Mouse (Mus musculus) midbrain, embryonic 16.5 days (tissue): Measurements from ENCODE around the gene Cplx1. TPM values are rescaled to one million over a fixed set of nuclear protein-coding genes. Genes with fewer than 3 reads are reported as not detected.
"Not testable (repeated sequence)": the region's sequence is repeated elsewhere in the genome, so short reads cannot be mapped to it uniquely, and the experiment has no call there.

Source experiments
- ATAC-seq: fragments of 200-750 bp; cut with Nextera tagmentation; 2 replicates; pipeline ENCODE4 v1.8.0; 2017; ENCODE audit warnings: moderate TSS enrichment
- H3K27ac ChIP-seq: fragments of 300-500 bp; sonication (generic); 2 replicates; pipeline ENCODE4 v1.5.1; 2014; ENCODE audit warnings: mild to moderate bottlenecking, low read length, mixed read lengths
- H3K27me3 ChIP-seq: fragments of 300-500 bp; sonication (generic); 2 replicates; pipeline ENCODE4 v1.6.1; 2014; ENCODE audit warnings: low read depth, low read length, mixed read lengths; ENCODE audit not compliant: control insufficient read depth, insufficient read depth
- H3K36me3 ChIP-seq: fragments of 300-500 bp; sonication (generic); 2 replicates; pipeline ENCODE4 v1.6.1; 2014; ENCODE audit warnings: mild to moderate bottlenecking, low read length, moderate library complexity, mixed read lengths; ENCODE audit not compliant: control insufficient read depth, insufficient read depth
- H3K4me1 ChIP-seq: fragments of 300-500 bp; sonication (generic); 2 replicates; pipeline ENCODE4 v1.6.1; 2014; ENCODE audit warnings: mild to moderate bottlenecking, low read length, mixed read lengths; ENCODE audit not compliant: control insufficient read depth, insufficient read depth
- H3K4me2 ChIP-seq: fragments of 300-500 bp; sonication (generic); 2 replicates; pipeline ENCODE4 v1.6.1; 2014; ENCODE audit warnings: mild to moderate bottlenecking, low read length, mixed read lengths
- H3K4me3 ChIP-seq: fragments of 300-500 bp; sonication (generic); 2 replicates; pipeline ENCODE4 v1.5.1; 2014; ENCODE audit warnings: low read depth, mild to moderate bottlenecking, low read length, moderate library complexity, mixed read lengths
- H3K9ac ChIP-seq: fragments of 300-500 bp; sonication (generic); 2 replicates; pipeline ENCODE4 v1.6.1; 2014; ENCODE audit warnings: low read depth, low read length, mixed read lengths
- H3K9me3 ChIP-seq: fragments of 300-500 bp; sonication (generic); replicated peaks from 2 replicates; pipeline ENCODE4 v1.6.1; 2014; ENCODE audit warnings: mild to moderate bottlenecking, low read length, mixed read lengths; ENCODE audit not compliant: control insufficient read depth, poor library complexity, severe bottlenecking
- WGBS: fragments of 180-500 bp; shearing (Covaris S2); extraction: QIAGEN DNeasy Blood & Tissue Kit; methylation state at CpG from one replicate; pipeline ENCODE4 v1.1.7; 2014; 5-methylcytosine and 5-hydroxymethylcytosine counted together
- polyA plus RNA-seq: library from polyadenylated mRNA; unstranded; fragments of >200 nt; fragmentation: Nextera tagmentation; extraction: Ambion mirVana; gene quantifications from 2 replicates; pipeline ENCODE4 v1.2.1, GENCODE M21; 2015

Gene Cplx1
- polyA plus RNA-seq, 1 experiment from 2014 or later, result 88.6 TPM

GRCm38 (mm10) chr5:108521016-108521415 lies 28.8 kb downstream of the Cplx1 start:
- 60% methylated on average over 2 of the region's 2 CpGs for WGBS
- Histone ChIP-seq H3K4me3 (no peak overlapping the region), H3K4me2 (no peak overlapping the region), H3K27ac (no peak overlapping the region), H3K4me1 (no peaks in the 10 kb centered on the region), H3K9ac (no peak overlapping the region), H3K36me3 (peaks cover 11% of the 10 kb centered on the region; the same call in 1 of the 2 replicates), H3K27me3 (no peaks in the 10 kb centered on the region), H3K9me3 (no peaks in the 10 kb centered on the region)
- ATAC-seq, result no peak

DNA sequence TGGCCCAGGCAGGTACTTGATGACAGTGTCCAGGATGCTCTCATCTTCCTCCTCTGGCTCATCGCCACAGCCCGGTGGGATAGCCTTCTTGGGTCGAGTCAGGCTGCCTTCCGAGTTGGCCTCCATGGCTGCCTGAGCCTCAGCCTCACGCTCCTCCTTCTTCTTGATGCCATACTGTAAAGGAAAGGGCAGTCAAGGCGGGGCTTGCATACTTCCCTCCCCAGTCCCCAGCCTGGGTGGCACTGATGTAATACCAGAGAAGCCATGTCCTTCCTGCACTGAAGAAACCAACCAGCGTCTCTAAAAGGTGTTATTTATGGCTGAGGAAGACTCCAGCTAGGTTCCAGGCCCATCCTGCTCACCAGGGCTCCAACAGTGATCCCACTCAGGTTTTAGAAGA lies 29.7 kb downstream of the Cplx1 start:
- no peaks in the 10 kb centered on the region for H3K9me3 ChIP-seq
- no peak overlapping the region for H3K9ac ChIP-seq
- ATAC-seq, result no peak
- H3K27me3 ChIP-seq, result no peaks in the 10 kb centered on the region
- no peak overlapping the region for H3K27ac ChIP-seq
- H3K4me2 ChIP-seq, result no peak overlapping the region
- H3K36me3 ChIP-seq, result peaks cover 8% of the 10 kb centered on the region; the same call in 1 of the 2 replicates
- no peak overlapping the region for H3K4me3 ChIP-seq
- 77% methylated on average over 7 of the region's 7 CpGs for WGBS
- H3K4me1 ChIP-seq, result no peaks in the 10 kb centered on the region

- peaks cover 5% of the 10 kb centered on the region; the same call in 1 of the 2 replicates for H3K36me3 ChIP-seq
- no peak overlapping the region for H3K4me3 ChIP-seq
- H3K9me3 ChIP-seq, result no peaks in the 10 kb centered on the region
- H3K4me1 ChIP-seq, result no peaks in the 10 kb centered on the region
- no peak overlapping the region for H3K4me2 ChIP-seq
- 76% methylated on average over 5 of the region's 5 CpGs for WGBS
- H3K9ac ChIP-seq, result no peak overlapping the region
- no peak overlapping the region for H3K27ac ChIP-seq
- no peak for ATAC-seq
- H3K27me3 ChIP-seq, result no peaks in the 10 kb centered on the region
Observed at GRCm38 (mm10) chr5:108518951-108519350, 30.9 kb downstream of the Cplx1 start.

GRCm38 (mm10) chr5:108518106-108518885 lies 31.5 kb downstream of the Cplx1 start:
- H3K4me2 ChIP-seq, result no peak overlapping the region
- no peak overlapping the region for H3K4me3 ChIP-seq
- no peaks in the 10 kb centered on the region for H3K4me1 ChIP-seq
- no peak overlapping the region for H3K27ac ChIP-seq
- H3K36me3 ChIP-seq, result peaks cover 5% of the 10 kb centered on the region; the same call in 1 of the 2 replicates
- no peaks in the 10 kb centered on the region for H3K9me3 ChIP-seq
- no peak for ATAC-seq
- 82% methylated on average over 9 of the region's 9 CpGs for WGBS
- no peaks in the 10 kb centered on the region for H3K27me3 ChIP-seq
- no peak overlapping the region for H3K9ac ChIP-seq

DNA sequence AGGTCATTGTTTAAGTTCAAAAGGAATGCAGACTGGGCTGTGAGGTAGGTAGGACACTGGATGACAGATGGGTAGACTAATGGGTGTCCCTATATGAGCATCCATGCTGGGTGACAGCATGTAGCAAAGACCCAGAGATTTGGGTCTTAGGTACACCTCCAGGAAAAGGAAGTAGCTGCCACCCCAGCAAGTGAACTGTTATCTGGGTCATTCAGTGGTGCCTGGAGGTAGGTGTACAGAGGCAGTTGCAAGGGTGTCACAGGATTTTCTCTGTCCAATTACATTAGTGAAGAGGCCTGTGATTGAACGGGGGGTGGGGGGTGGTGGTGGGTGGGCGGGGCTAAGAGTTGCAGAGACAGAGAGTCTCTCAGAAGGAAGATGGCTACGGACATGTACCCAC lies 33.2 kb downstream of the Cplx1 start:
- Histone ChIP-seq H3K4me3 (no peak overlapping the region), H3K27me3 (no peaks in the 10 kb centered on the region), H3K4me2 (no peak overlapping the region), H3K36me3 (peaks cover 2% of the 10 kb centered on the region; the same call in 1 of the 2 replicates), H3K4me1 (no peaks in the 10 kb centered on the region), H3K9ac (no peak overlapping the region), H3K9me3 (no peaks in the 10 kb centered on the region), H3K27ac (no peak overlapping the region)
- WGBS, result 82% methylated on average over 3 of the region's 3 CpGs
- ATAC-seq, result no peak

GRCm38 (mm10) chr5:108515581-108516361 lies 34.1 kb downstream of the Cplx1 start:
- Histone ChIP-seq H3K4me1 (no peaks in the 10 kb centered on the region), H3K9ac (no peak overlapping the region), H3K9me3 (no peaks in the 10 kb centered on the region), H3K4me3 (no peak overlapping the region), H3K4me2 (no peak overlapping the region), H3K27me3 (no peaks in the 10 kb centered on the region), H3K27ac (no peak overlapping the region), H3K36me3 (peaks cover 2% of the 10 kb centered on the region; the same call in 1 of the 2 replicates)
- ATAC-seq, result 0 out of 2 replicates have a peak, but pooled peaks have one; percentile 26
- WGBS, result 57% methylated on average over 6 of the region's 6 CpGs

DNA sequence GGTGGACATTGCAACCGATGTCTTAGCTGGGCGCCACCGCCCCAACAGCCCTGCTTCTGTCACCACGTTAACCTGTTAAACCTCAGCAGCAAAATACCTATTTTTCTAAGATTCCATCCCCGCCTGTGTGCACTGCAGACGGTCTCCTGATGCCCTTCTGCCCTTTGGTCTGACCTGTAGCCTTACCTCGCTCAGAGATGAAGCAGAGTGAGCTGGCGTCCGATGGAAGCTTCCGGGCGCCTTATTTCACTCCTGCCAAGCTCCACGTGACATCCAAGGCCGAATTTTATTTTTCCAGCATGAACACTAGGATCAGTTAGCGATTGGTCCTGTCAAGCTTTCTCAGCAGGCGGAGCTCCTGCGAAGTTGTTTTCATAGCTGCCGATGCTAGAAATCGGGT lies 47.5 kb downstream of the Cplx1 start:
- Histone ChIP-seq H3K27ac (no peak overlapping the region), H3K4me2 (no peak overlapping the region), H3K4me3 (no peak overlapping the region), H3K27me3 (no peaks in the 10 kb centered on the region), H3K9ac (no peak overlapping the region), H3K9me3 (no peaks in the 10 kb centered on the region), H3K4me1 (no peaks in the 10 kb centered on the region), H3K36me3 (peaks cover 39% of the 10 kb centered on the region)
- 93% methylated on average over 18 of the region's 18 CpGs for WGBS
- no peak for ATAC-seq

DNA sequence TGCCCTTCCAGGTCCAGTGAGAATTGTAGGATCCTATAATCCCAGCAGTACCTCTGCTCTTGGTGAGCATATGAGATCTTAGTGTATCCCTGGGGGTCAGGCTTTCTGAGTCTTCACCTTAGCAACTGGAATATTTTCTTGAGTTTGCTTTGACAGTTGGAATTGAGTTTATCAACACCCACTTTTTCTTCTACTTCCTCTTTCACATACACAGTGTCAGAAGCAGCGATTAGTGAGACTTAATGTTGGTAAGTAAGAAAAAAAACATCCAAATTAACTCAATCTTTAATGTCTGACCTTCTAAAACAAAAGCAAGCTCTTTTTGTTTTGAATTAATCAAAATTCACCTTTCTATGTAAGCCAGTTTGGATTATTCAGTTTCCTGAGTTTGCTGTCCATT lies 48.3 kb downstream of the Cplx1 start:
- H3K4me2 ChIP-seq, result no peak overlapping the region
- H3K27me3 ChIP-seq, result no peaks in the 10 kb centered on the region
- no peak overlapping the region for H3K9ac ChIP-seq
- H3K4me1 ChIP-seq, result no peaks in the 10 kb centered on the region
- no peak overlapping the region for H3K4me3 ChIP-seq
- H3K9me3 ChIP-seq, result no peaks in the 10 kb centered on the region
- WGBS, result 97% methylated on average over 1 of the region's 1 CpGs
- ATAC-seq, result no peak
- H3K36me3 ChIP-seq, result peaks cover 44% of the 10 kb centered on the region
- no peak overlapping the region for H3K27ac ChIP-seq

- H3K4me3 ChIP-seq, H3K27me3 ChIP-seq, H3K4me2 ChIP-seq, H3K9me3 ChIP-seq, H3K27ac ChIP-seq, H3K4me1 ChIP-seq, H3K9ac ChIP-seq, ATAC-seq: not testable (repeated sequence)
- H3K36me3 ChIP-seq, result peaks cover 34% of the 10 kb centered on the region
- 99% methylated on average over 5 of the region's 5 CpGs for WGBS
Observed at GRCm38 (mm10) chr5:108486148-108486547, 63.7 kb downstream of the Cplx1 start.
